Mouse (Mus musculus) neural tube, embryonic 11.5 days (tissue): ENCODE measurements around the gene AC134908.4. TPM values are rescaled to one million over a fixed set of nuclear protein-coding genes. Genes with fewer than 3 reads are reported as not detected.

Source experiments
- ATAC-seq: fragments of 200-750 bp; cut with Nextera tagmentation; 2 replicates; pipeline ENCODE4 v1.8.0; 2017; ENCODE audit warnings: moderate number of reproducible peaks, mild to moderate bottlenecking, moderate TSS enrichment, moderate library complexity; ENCODE audit not compliant: insufficient read depth, low FRiP score, low TSS enrichment
- DNase-seq: peaks from one replicate; pipeline ENCODE4 v3.0.0-alpha.2; 2015; ENCODE audit warnings: low spot score
- H3K27ac ChIP-seq: fragments of 300-500 bp; sonication (generic); 2 replicates; pipeline ENCODE4 v1.5.1; 2014; ENCODE audit warnings: low read depth, mild to moderate bottlenecking, low read length
- H3K27me3 ChIP-seq: fragments of 300-500 bp; sonication (generic); 2 replicates; pipeline ENCODE4 v1.6.1; 2014; ENCODE audit warnings: mild to moderate bottlenecking, low read length, mixed read lengths; ENCODE audit not compliant: control insufficient read depth, insufficient read depth
- H3K36me3 ChIP-seq: fragments of 300-500 bp; sonication (generic); 2 replicates; pipeline ENCODE4 v1.6.1; 2014; ENCODE audit warnings: mild to moderate bottlenecking, low read length, moderate library complexity, mixed read lengths; ENCODE audit not compliant: control insufficient read depth, insufficient read depth
- H3K4me1 ChIP-seq: fragments of 300-500 bp; sonication (generic); 2 replicates; pipeline ENCODE4 v1.6.1; 2014; ENCODE audit warnings: low read length, mixed read lengths; ENCODE audit not compliant: control insufficient read depth, insufficient read depth
- H3K4me2 ChIP-seq: fragments of 300-500 bp; sonication (generic); 2 replicates; pipeline ENCODE4 v1.6.1; 2014; ENCODE audit warnings: low read depth, mild to moderate bottlenecking, moderate library complexity
- H3K4me3 ChIP-seq: fragments of 300-500 bp; sonication (generic); 2 replicates; pipeline ENCODE4 v1.5.1; 2014; ENCODE audit warnings: low read depth, low read length
- H3K9ac ChIP-seq: fragments of 300-500 bp; sonication (generic); 2 replicates; pipeline ENCODE4 v1.6.1; 2014; ENCODE audit warnings: mild to moderate bottlenecking, low read length
- H3K9me3 ChIP-seq: fragments of 300-500 bp; sonication (generic); 2 replicates; pipeline ENCODE4 v1.6.1; 2016; ENCODE audit warnings: low read length; ENCODE audit not compliant: control insufficient read depth
- WGBS: fragments of 180-500 bp; shearing (Covaris S2); extraction: QIAGEN DNeasy Blood & Tissue Kit; methylation state at CpG from one replicate; pipeline ENCODE4 v1.1.7; 2014; 5-methylcytosine and 5-hydroxymethylcytosine counted together
- polyA plus RNA-seq: library from polyadenylated mRNA; unstranded; fragments of >200 nt; fragmentation: Nextera tagmentation; extraction: Ambion mirVana; gene quantifications from 2 replicates; pipeline ENCODE4 v1.2.1, GENCODE M21; 2014

The AC134908.4 gene
- polyA plus RNA-seq, 1 experiment from 2014 or later, result 0.78 TPM

DNA sequence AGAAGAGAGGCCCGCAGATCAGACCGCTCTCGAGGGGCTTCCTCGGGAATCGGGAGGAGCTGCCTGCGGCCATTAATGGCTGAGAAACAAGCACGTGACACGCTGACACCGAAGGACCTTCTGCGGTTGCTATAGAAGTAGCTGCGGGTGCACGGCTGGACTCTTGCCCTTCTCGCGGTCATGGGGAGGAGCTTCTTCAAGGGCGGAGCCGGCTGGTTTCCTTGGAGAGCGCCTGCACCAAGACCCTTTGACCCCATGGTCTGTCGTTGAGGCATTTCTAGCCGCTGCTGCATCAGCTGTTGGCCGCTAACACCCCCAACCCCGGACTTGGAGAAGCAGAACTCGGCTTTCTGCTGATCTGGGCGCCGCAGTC, 37.8 kb upstream of the AC134908.4 start, which contains the start of gene Stub1:
Gene Stub1, minus strand, starts transcription at position 114 of the 373 bp plus-strand sequence.
- Histone ChIP-seq H3K9me3 (no peaks in the 10 kb centered on the region), H3K4me2 (peak within 1 kb of the TSS; percentile 96), H3K4me1 (peaks cover 71% of the 10 kb centered on the region), H3K27ac (peak within 1 kb of the TSS; percentile 94), H3K9ac (peak within 1 kb of the TSS; percentile 89), H3K4me3 (peak within 1 kb of the TSS; percentile 85), H3K36me3 (peaks cover 19% of the 10 kb centered on the region), H3K27me3 (no peaks in the 10 kb centered on the region)
- under 1% methylated on average over 24 of the region's 24 CpGs for WGBS
- ATAC-seq (peak; percentile 58), DNase-seq (no peak)

DNA sequence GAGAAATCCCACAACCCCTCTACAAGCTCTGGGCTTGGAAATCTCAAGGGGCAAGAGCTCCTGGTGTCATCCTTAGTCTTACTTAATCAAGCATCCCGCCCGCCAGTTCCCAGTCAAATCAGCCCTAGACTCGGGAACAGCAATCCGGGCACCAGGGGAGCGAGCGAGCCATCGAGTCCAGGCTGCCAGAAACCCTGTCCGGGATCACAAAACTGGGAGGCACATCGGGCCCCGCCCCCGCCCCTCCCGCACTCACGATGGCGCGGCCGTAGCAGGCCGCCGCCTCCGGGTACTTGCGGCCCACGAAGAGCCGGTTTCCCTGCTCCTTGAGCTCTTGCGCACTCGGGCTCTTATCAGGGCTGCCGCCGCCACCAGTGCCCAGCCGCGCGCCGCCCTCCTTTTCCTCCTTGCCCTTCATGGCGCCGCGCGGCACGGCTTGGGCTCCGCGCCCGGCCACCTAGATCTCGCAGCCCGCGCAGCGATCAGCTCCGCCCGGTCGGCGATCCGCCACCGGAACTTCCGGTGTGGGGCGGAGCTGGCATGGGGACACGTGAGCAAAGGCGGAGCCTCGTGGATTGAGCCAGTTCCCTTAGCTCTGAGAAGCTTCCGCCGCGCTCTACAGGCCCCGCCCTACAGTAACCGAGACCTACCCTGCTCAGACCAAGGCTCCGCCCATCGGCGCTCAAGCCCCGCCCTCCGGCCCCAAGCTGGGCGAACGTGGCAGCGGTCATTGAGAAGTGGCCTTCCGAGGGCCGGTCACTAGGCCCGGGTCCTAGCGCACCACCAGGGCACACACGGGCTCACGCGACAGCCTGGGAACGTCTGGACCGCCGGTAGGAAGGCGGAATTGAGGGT, 37.2 kb upstream of the AC134908.4 start:
- Histone ChIP-seq H3K36me3 (peaks cover 19% of the 10 kb centered on the region), H3K4me1 (peaks cover 66% of the 10 kb centered on the region)
- WGBS, result under 1% methylated on average over 64 of the region's 77 CpGs

DNA sequence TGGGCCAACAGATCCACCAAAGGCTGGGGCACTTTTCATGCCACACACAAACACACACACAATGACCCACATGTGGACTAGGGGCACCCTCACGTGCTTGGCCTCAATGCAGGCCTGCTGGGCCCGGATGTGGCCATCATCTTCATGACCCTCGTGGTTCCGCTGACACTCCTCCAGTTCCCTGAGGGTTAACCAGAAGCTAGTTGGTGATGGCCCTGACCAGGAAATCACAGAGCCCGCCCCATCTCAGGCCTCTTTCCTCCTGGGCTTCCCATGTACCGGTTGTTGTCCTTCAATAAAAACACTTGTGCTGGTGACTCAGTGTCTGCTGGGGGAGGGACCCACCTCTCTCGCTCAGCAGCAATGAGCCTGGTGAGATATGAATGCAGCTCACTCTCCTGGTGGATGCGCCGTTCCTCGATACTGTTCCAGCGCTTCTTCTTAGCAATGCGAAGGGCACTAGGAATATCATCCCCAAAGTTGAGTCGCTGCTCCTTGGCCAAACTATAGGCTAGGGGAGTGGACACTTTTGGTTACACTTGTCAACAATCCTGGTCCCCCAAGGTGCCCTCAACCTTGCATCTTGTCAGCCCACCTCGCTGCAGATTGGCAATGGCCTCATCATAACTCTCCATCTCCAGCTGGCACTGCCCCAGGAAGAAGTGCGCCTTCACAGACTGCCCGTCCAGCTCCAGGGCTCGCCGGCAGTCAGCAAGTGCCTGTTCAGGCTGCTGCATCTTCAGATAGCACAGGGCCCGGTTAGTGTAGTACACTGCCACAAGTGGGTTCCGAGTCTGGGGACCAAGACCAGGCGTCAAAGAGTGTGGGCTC, 36.2 kb upstream of the AC134908.4 start:
- H3K27ac ChIP-seq, result no peak overlapping the region
- peak overlapping the region; percentile 85 for H3K4me3 ChIP-seq
- ATAC-seq (no peak), DNase-seq (no peak)
- peaks cover 19% of the 10 kb centered on the region for H3K36me3 ChIP-seq
- no peaks in the 10 kb centered on the region for H3K9me3 ChIP-seq
- 66% methylated on average over 21 of the region's 21 CpGs for WGBS
- H3K27me3 ChIP-seq, result no peaks in the 10 kb centered on the region
- H3K9ac ChIP-seq, result peak overlapping the region; percentile 89
- peaks cover 60% of the 10 kb centered on the region for H3K4me1 ChIP-seq
- peak overlapping the region; percentile 96 for H3K4me2 ChIP-seq

More for the DNA sequence above, 37.2 kb upstream of the AC134908.4 start:
- no peaks in the 10 kb centered on the region for H3K27me3 ChIP-seq
- peak; percentile 86 for ATAC-seq
- H3K27ac ChIP-seq, result peak overlapping the region; percentile 94
- H3K4me2 ChIP-seq, result peak overlapping the region; percentile 96
- no peaks in the 10 kb centered on the region for H3K9me3 ChIP-seq
- peak; percentile 100 for DNase-seq
- H3K9ac ChIP-seq, result peak overlapping the region; percentile 89
- peak overlapping the region; percentile 85 for H3K4me3 ChIP-seq

DNA sequence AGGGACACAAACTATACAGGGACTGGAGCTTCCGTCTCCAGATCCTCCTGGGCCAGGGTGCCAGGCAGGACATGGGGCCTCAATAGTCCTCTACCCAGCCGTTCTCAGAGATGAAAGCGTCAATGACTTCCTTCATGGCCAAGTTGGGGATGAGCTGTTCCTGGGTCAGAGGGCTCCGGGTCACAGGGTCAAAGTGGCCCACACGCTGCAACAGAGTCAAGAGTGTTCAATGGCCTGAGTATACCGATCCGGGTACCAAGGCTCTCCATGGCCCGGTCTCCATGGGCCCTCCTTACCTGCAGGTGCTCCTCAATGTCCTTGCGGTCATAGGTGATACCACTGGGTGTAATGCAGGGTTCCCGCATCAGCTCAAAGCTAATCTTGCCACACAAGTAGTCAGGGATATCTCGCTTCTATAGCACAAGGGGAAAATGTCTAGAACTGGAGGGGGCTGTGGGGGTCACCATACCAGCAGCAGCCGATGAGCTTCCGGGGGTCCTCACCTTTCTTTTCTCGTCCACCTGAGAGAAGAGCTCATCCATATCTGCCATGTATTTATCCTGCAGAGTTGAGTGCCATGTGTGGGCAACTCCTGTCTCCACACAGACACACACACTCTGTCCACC, 35.5 kb upstream of the AC134908.4 start:
- WGBS, result 85% methylated on average over 14 of the region's 14 CpGs
- peaks cover 55% of the 10 kb centered on the region for H3K4me1 ChIP-seq
- H3K9me3 ChIP-seq, result no peaks in the 10 kb centered on the region
- H3K4me3 ChIP-seq, result peak overlapping the region; percentile 85
- H3K4me2 ChIP-seq, result peak overlapping the region; percentile 96
- peaks cover 19% of the 10 kb centered on the region for H3K36me3 ChIP-seq
- H3K27ac ChIP-seq, result no peak overlapping the region
- ATAC-seq, result no peak
- H3K9ac ChIP-seq, result no peak overlapping the region
- no peaks in the 10 kb centered on the region for H3K27me3 ChIP-seq
- DNase-seq, result no peak

DNA sequence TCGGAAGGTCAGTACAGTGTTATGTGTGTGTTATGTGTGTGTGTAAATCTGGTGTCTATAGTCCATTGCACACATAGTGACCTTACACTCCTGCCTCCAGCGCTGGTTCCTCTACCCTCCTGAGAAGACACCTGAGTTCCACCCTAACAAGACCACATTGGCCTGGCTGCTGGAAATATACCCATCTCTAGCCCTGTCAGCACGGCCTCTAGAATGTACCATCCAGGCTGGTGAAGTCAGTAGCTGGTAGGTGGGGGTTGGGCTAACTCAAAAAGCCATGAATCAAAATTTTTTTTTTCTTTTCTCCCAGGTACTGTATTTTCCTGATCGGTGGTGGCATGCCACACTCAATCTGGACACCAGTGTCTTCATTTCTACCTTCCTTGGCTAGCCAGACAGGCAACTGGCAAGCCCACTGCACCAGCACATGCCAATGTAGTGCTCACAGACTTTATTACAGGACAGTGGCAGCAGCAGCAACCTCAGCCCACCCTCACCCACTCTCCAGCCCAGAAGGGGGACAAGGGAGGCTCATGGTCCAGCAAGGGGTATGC, 34.8 kb upstream of the AC134908.4 start:
- H3K9ac ChIP-seq, result no peak overlapping the region
- H3K27me3 ChIP-seq, result no peaks in the 10 kb centered on the region
- peak overlapping the region; percentile 46 for H3K4me3 ChIP-seq
- no peak for ATAC-seq
- 87% methylated on average over 4 of the region's 4 CpGs for WGBS
- H3K36me3 ChIP-seq, result peaks cover 19% of the 10 kb centered on the region
- H3K4me2 ChIP-seq, result peak overlapping the region; percentile 82
- DNase-seq, result no peak
- H3K9me3 ChIP-seq, result no peaks in the 10 kb centered on the region
- H3K27ac ChIP-seq, result no peak overlapping the region
- H3K4me1 ChIP-seq, result peaks cover 55% of the 10 kb centered on the region

DNA sequence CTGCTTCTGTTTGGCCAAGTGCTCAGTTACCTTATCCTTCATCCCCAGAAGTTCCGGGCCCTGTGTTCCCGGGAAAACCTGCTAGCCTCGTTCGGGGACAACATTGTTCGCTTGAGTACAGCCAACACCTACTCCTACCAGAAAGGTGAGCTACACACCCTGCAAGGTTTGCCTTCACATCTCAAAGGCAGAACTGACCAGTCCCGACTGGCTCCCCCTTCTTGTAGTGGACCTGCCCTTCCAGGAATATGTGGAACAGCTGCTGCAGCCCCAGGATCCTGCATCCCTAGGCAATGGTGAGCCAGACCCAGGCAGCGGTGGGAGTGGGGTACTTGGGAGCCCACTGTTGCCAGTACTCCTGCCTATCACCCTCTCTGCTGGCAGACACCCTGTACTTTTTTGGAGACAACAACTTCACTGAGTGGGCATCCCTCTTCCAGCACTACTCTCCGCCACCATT, 34.1 kb upstream of the AC134908.4 start:
- peak overlapping the region; percentile 77 for H3K9ac ChIP-seq
- WGBS, result 48% methylated on average over 8 of the region's 8 CpGs
- no peak for ATAC-seq
- DNase-seq, result no peak
- peak overlapping the region; percentile 63 for H3K27ac ChIP-seq
- no peaks in the 10 kb centered on the region for H3K27me3 ChIP-seq
- H3K4me1 ChIP-seq, result peaks cover 50% of the 10 kb centered on the region
- H3K4me3 ChIP-seq, result peak overlapping the region; percentile 46
- peak overlapping the region; percentile 82 for H3K4me2 ChIP-seq
- peaks cover 15% of the 10 kb centered on the region for H3K36me3 ChIP-seq
- no peaks in the 10 kb centered on the region for H3K9me3 ChIP-seq

DNA sequence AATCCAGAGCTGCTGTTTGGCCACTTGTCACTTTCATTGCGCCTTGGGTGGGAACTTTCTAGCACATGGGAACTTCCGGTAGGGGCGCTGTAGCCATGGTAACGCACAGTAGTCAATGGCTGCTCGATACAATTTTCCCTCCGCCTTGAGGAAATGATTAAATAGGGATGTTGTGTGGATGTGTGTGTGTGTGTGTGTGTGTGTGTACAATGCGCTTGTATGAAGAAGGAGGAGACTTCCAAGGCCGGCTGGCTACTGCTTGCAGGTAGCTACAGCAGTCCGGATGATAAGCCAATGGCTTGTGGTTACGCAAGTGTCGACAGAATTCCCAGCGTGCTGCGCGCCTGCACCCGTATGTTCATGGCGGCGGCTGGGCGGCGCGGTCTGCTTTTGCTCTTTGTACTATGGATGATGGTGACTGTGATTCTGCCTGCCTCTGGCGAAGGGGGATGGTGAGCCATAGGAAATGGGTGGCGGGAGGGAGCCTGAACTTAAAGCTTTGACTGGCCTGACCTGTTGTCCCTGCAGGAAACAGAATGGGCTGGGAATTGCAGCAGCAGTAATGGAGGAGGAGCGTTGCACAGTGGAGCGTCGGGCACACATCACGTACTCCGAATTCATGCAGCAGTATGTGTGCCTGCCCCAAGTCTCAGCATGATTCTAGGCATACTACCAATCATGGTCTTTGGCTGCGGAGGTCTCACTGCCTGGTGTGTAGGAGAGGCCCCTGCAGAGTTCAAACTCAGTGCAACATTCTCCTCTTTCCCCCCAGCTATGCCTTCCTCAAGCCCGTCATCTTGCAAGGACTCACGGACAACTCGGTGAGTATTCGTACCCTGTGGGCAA, 33.5 kb upstream of the AC134908.4 start, which contains the start of gene Jmjd8:
Gene Jmjd8, plus strand, starts transcription at position 156 of the 846 bp plus-strand sequence.
- H3K9me3 ChIP-seq, result no peaks in the 10 kb centered on the region
- ATAC-seq, result peak; percentile 36
- DNase-seq, result peak; percentile 85
- peaks cover 15% of the 10 kb centered on the region for H3K36me3 ChIP-seq
- under 1% methylated on average over 32 of the region's 32 CpGs for WGBS
- H3K9ac ChIP-seq, result peak within 1 kb of the TSS; percentile 77
- peaks cover 50% of the 10 kb centered on the region for H3K4me1 ChIP-seq
- peak within 1 kb of the TSS; percentile 82 for H3K4me2 ChIP-seq
- peak within 1 kb of the TSS; percentile 46 for H3K4me3 ChIP-seq
- H3K27ac ChIP-seq, result peak within 1 kb of the TSS; percentile 63
- H3K27me3 ChIP-seq, result no peaks in the 10 kb centered on the region
